Comparison of ENCODE assay signal across 13 mouse cellular contexts in the genomic region with DNA sequence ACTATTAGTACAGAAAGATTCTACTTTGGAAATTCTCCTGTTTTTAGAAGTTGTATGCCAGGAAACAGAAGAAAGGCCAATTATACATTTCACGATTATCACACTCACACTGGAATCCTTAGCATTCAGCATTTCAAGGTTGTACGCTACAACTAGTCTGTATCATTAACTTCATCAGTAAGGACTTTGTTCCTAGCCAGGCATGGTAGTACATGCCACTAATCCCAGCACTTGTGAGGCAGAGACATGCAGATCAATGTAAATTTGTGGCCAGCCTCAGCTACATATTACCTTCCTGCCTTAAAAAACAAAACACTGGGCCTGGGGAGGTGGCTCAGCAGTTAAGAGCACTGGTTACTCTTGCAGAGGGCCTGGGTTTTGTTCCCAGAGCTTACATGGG. TPM values are rescaled to one million over a fixed set of nuclear protein-coding genes. Genes with fewer than 3 reads are reported as not detected.
A peak's percentile ranks its signal among the peaks of the same experiment; 100 is the strongest.
DNase-seq lines count a peak whose midpoint lies in the region; ATAC-seq and TF ChIP-seq lines count a peak whose summit lies in the region.
"Had no signal": no experiment of that assay in that cellular context is flagged by ENCODE, and none has a peak within 500 bp of the region (broad histone marks: within the 10 kb centered on the region; RNA-seq: fewer than 3 reads in every experiment).

No protein-coding gene starts in this region.

- H3K36me3 ChIP-seq in kidney, embryonic 16.5 days (ENCODE audit: insufficient read depth, low read length): no peaks in the 10 kb centered on the region
- peaks cover 42% of the 10 kb centered on the region for H3K36me3 ChIP-seq in G1E (replicated peaks)
- H3K36me3 ChIP-seq in embryonic facial prominence, embryonic 14.5 days (ENCODE audit: control insufficient read depth, insufficient read depth, low read length): no peaks in the 10 kb centered on the region
- no peaks in the 10 kb centered on the region for H3K36me3 ChIP-seq in liver, embryonic 16.5 days (ENCODE audit: control insufficient read depth, insufficient read depth)
- H3K36me3 ChIP-seq: forebrain, embryonic 12.5 days; heart, embryonic 15.5 days; hindbrain, embryonic 15.5 days had no signal

- ATAC-seq in kidney, embryonic 16.5 days (ENCODE audit: low FRiP score, low TSS enrichment): no peak
- no peak for ATAC-seq in G1E (ENCODE audit: extremely low read depth, insufficient number of reproducible peaks, low FRiP score, poor library complexity, severe bottlenecking)
- ATAC-seq in embryonic facial prominence, embryonic 14.5 days (ENCODE audit: low read depth): no peak
- ATAC-seq in liver, embryonic 16.5 days (ENCODE audit: low read depth): no peak

- H3K4me2 ChIP-seq in kidney, embryonic 16.5 days (replicated peaks; ENCODE audit: low read depth, low read length): no peak overlapping the region
- H3K4me2 ChIP-seq in embryonic facial prominence, embryonic 14.5 days (ENCODE audit: low read depth, low read length): no peak overlapping the region
- peak overlapping the region; percentile 38 for H3K4me2 ChIP-seq in liver, embryonic 16.5 days (ENCODE audit: low read depth, low read length)
- H3K4me2 ChIP-seq: forebrain, embryonic 12.5 days; heart, embryonic 15.5 days; hindbrain, embryonic 15.5 days had no signal

- H3K4me1 ChIP-seq in kidney, embryonic 16.5 days (ENCODE audit: insufficient read depth, low read length): peaks cover 6% of the 10 kb centered on the region
- peaks cover 94% of the 10 kb centered on the region for H3K4me1 ChIP-seq in G1E (ENCODE audit: insufficient read depth, low read depth, low read length)
- peaks cover 8% of the 10 kb centered on the region; the same call in 1 of the 2 replicates for H3K4me1 ChIP-seq in embryonic facial prominence, embryonic 14.5 days (ENCODE audit: control insufficient read depth, insufficient read depth, low read length)
- peaks cover 80% of the 10 kb centered on the region for H3K4me1 ChIP-seq in liver, embryonic 16.5 days (ENCODE audit: control insufficient read depth, low read depth, low read length)

- no peak for TF ChIP-seq CTCF in G1E (IDR thresholded peaks at IDR 0.05; ENCODE audit: low read depth, low read length)

- H3K9ac ChIP-seq in kidney, embryonic 16.5 days (replicated peaks; ENCODE audit: low read length): no peak overlapping the region
- H3K9ac ChIP-seq in embryonic facial prominence, embryonic 14.5 days (ENCODE audit: low read depth, low read length): no peak overlapping the region
- peak overlapping the region; percentile 46 for H3K9ac ChIP-seq in liver, embryonic 16.5 days (ENCODE audit: low read depth, low read length)
- H3K9ac ChIP-seq: forebrain, embryonic 12.5 days; heart, embryonic 15.5 days; hindbrain, embryonic 15.5 days had no signal

- DNase-seq in kidney, postnatal 4 days: no peak
- DNase-seq in G1E (ENCODE audit: low spot score): no peak
- no peak for DNase-seq in embryonic facial prominence, embryonic 14.5 days (ENCODE audit: low spot score)
- DNase-seq in cerebellum, postnatal 25 days: no peak
- no peak for DNase-seq in lung, adult 18-20 months
- DNase-seq: cerebellum, adult 18-20 months; gastrocnemius, postnatal 10 days; thymus, postnatal 14 days had no signal

- H3K27me3 ChIP-seq in kidney, embryonic 16.5 days (ENCODE audit: insufficient read depth, low read length): no peaks in the 10 kb centered on the region
- no peaks in the 10 kb centered on the region for H3K27me3 ChIP-seq in G1E (ENCODE audit: insufficient read depth, low read length)
- no peaks in the 10 kb centered on the region for H3K27me3 ChIP-seq in embryonic facial prominence, embryonic 14.5 days (replicated peaks; ENCODE audit: control insufficient read depth, insufficient read depth, low read length)
- no peaks in the 10 kb centered on the region for H3K27me3 ChIP-seq in liver, embryonic 16.5 days (ENCODE audit: control insufficient read depth, insufficient read depth, low read depth, low read length)
- H3K27me3 ChIP-seq: forebrain, embryonic 12.5 days; heart, embryonic 15.5 days; hindbrain, embryonic 15.5 days had no signal

- H3K9me3 ChIP-seq in kidney, embryonic 16.5 days (ENCODE audit: low read length): no peaks in the 10 kb centered on the region
- H3K9me3 ChIP-seq in G1E (replicated peaks): 0 out of 2 replicates have a peak, but pooled peaks cover 6% of the 10 kb centered on the region
- no peaks in the 10 kb centered on the region for H3K9me3 ChIP-seq in embryonic facial prominence, embryonic 14.5 days (ENCODE audit: control insufficient read depth, low read length)
- no peaks in the 10 kb centered on the region for H3K9me3 ChIP-seq in liver, embryonic 16.5 days (replicated peaks; ENCODE audit: control insufficient read depth, low read length)
- H3K9me3 ChIP-seq: forebrain, embryonic 12.5 days; heart, embryonic 15.5 days; hindbrain, embryonic 15.5 days had no signal

- H3K4me3 ChIP-seq in kidney, embryonic 16.5 days (ENCODE audit: low read length): no peak overlapping the region
- H3K4me3 ChIP-seq in G1E (ENCODE audit: low read depth, low read length): peak overlapping the region; percentile 45; the same call in 1 of the 2 replicates
- H3K4me3 ChIP-seq in embryonic facial prominence, embryonic 14.5 days (ENCODE audit: low read depth, low read length): no peak overlapping the region
- H3K4me3 ChIP-seq in liver, embryonic 16.5 days (ENCODE audit: low read depth, low read length): peak overlapping the region; percentile 13; the same call in 1 of the 2 replicates
- H3K4me3 ChIP-seq: forebrain, embryonic 12.5 days; heart, embryonic 15.5 days; hindbrain, embryonic 15.5 days had no signal

- 83% methylated on average over 2 of the region's 2 CpGs for WGBS in kidney, embryonic 16.5 days
- 74% methylated on average over 2 of the region's 2 CpGs for WGBS in embryonic facial prominence, embryonic 14.5 days
- WGBS in liver, embryonic 16.5 days (ENCODE audit: insufficient replicate concordance): 62% methylated on average over 2 of the region's 2 CpGs

- 0 out of 2 replicates have a peak overlapping the region, but pooled peaks have one; percentile 2 for H3K27ac ChIP-seq in kidney, embryonic 16.5 days (ENCODE audit: low read length)
- H3K27ac ChIP-seq in embryonic facial prominence, embryonic 14.5 days (replicated peaks; ENCODE audit: low read depth, low read length): 0 out of 2 replicates have a peak overlapping the region, but pooled peaks have one; percentile 8
- peak overlapping the region; percentile 82 for H3K27ac ChIP-seq in liver, embryonic 16.5 days (ENCODE audit: low read length)
- H3K27ac ChIP-seq: forebrain, embryonic 12.5 days; heart, embryonic 15.5 days; hindbrain, embryonic 15.5 days had no signal

RNA-seq across cellular contexts. Expression of gene Fbxo42, which starts 10.9 kb away (rescaled TPM):
- polyA plus RNA-seq in kidney, embryonic 16.5 days (2015; fragmentation: Nextera tagmentation; extraction: Ambion mirVana): 21.1 and 21.9 TPM in 2 replicates
- total RNA-seq in G1E (2014; fragmentation: Nextera tagmentation) (30.3 and 36.7 TPM in 2 replicates), G1E (2017) (7.6 and 8.3 TPM in 2 replicates)
- 14.3 and 15.5 TPM in 2 replicates for polyA plus RNA-seq in G1E (2012)
- polyA plus RNA-seq in embryonic facial prominence, embryonic 14.5 days (2014; fragmentation: Nextera tagmentation; extraction: Ambion mirVana): 22.7 and 24.9 TPM in 2 replicates
- 16.3 and 18.0 TPM in 2 replicates for polyA plus RNA-seq in liver, embryonic 16.5 days (2015; fragmentation: Nextera tagmentation; extraction: Ambion mirVana)

RNA-seq across cellular contexts. Expression of gene Szrd1, which starts 19.0 kb away (rescaled TPM):
- polyA plus RNA-seq in kidney, embryonic 16.5 days (2015; fragmentation: Nextera tagmentation; extraction: Ambion mirVana): 50.8 and 51.3 TPM in 2 replicates
- 54.3 and 64.5 TPM in 2 replicates for total RNA-seq in G1E (2014; fragmentation: Nextera tagmentation)
- 36.7 and 37.2 TPM in 2 replicates for total RNA-seq in G1E (2017)
- polyA plus RNA-seq in G1E (2012): 150 and 161 TPM in 2 replicates
- 38.7 and 40.2 TPM in 2 replicates for polyA plus RNA-seq in embryonic facial prominence, embryonic 14.5 days (2014; fragmentation: Nextera tagmentation; extraction: Ambion mirVana)
- 18.1 and 19.1 TPM in 2 replicates for polyA plus RNA-seq in liver, embryonic 16.5 days (2015; fragmentation: Nextera tagmentation; extraction: Ambion mirVana)

RNA-seq across cellular contexts. Expression of gene Rsg1, which starts 55.1 kb away (rescaled TPM):
- 8.1 and 9.2 TPM in 2 replicates for polyA plus RNA-seq in kidney, embryonic 16.5 days (2015; fragmentation: Nextera tagmentation; extraction: Ambion mirVana)
- total RNA-seq in G1E (2014; fragmentation: Nextera tagmentation) (1.0 and 2.0 TPM in 2 replicates), G1E (2017) (0.93 and 1.6 TPM in 2 replicates)
- polyA plus RNA-seq in G1E (2012): 0.56 and 0.87 TPM in 2 replicates
- polyA plus RNA-seq in embryonic facial prominence, embryonic 14.5 days (2014; fragmentation: Nextera tagmentation; extraction: Ambion mirVana): 5.1 and 5.2 TPM in 2 replicates
- polyA plus RNA-seq in liver, embryonic 16.5 days (2015; fragmentation: Nextera tagmentation; extraction: Ambion mirVana): 0.99 and 1.6 TPM in 2 replicates

Comparison
In these comparisons a context has a peak if more than half of its experiments do, and no peak if none do; other contexts are left out.
1. H3K27ac ChIP-seq: peak in every context shown above with its lines; median percentile 82 in liver, embryonic 16.5 days; 8 in embryonic facial prominence, embryonic 14.5 days; 2 in kidney, embryonic 16.5 days.
2. H3K4me3 ChIP-seq: peak in G1E (single experiment) and liver, embryonic 16.5 days (single experiment); none in kidney, embryonic 16.5 days (single experiment) and embryonic facial prominence, embryonic 14.5 days (single experiment).